Comparison of ENCODE assay signal across 22 mouse cellular contexts in genomic region chr6:39946601-39947000, GRCm38 (mm10).
A peak's percentile ranks its signal among the peaks of the same experiment; 100 is the strongest.
DNase-seq lines count a peak whose midpoint lies in the region; ATAC-seq lines count a peak whose summit lies in the region.
"Had no signal": no experiment of that assay in that cellular context is flagged by ENCODE, and none has a peak within 500 bp of the region (broad histone marks: within the 10 kb centered on the region; RNA-seq: fewer than 3 reads in every experiment).

No protein-coding gene starts in this region.

- no peak overlapping the region for H3K4me2 ChIP-seq in hindbrain, embryonic 11.5 days (replicated peaks; ENCODE audit: low read depth, low read length)
- no peak overlapping the region for H3K4me2 ChIP-seq in hindbrain, embryonic 12.5 days (replicated peaks)
- H3K4me2 ChIP-seq in midbrain, embryonic 12.5 days (replicated peaks): no peak overlapping the region
- no peak overlapping the region for H3K4me2 ChIP-seq in midbrain, embryonic 16.5 days (ENCODE audit: low read length)
- H3K4me2 ChIP-seq: embryonic facial prominence, embryonic 13.5 days; hindbrain, embryonic 13.5 days; liver, embryonic 12.5 days had no signal

- no peak overlapping the region for H3K27ac ChIP-seq in hindbrain, embryonic 11.5 days (ENCODE audit: low read depth, low read length)
- H3K27ac ChIP-seq in hindbrain, embryonic 12.5 days: no peak overlapping the region
- 0 out of 2 replicates have a peak overlapping the region, but pooled peaks have one; percentile 52 for H3K27ac ChIP-seq in midbrain, embryonic 12.5 days (replicated peaks)
- H3K27ac ChIP-seq in midbrain, embryonic 16.5 days (ENCODE audit: low read length): no peak overlapping the region
- H3K27ac ChIP-seq: embryonic facial prominence, embryonic 13.5 days; forebrain, embryonic 10.5 days; hindbrain, embryonic 13.5 days; liver, embryonic 12.5 days had no signal

- H3K36me3 ChIP-seq in hindbrain, embryonic 11.5 days (ENCODE audit: control insufficient read depth, insufficient read depth, low read length): no peaks in the 10 kb centered on the region
- H3K36me3 ChIP-seq in hindbrain, embryonic 12.5 days: no peaks in the 10 kb centered on the region
- H3K36me3 ChIP-seq in midbrain, embryonic 12.5 days: no peaks in the 10 kb centered on the region
- no peaks in the 10 kb centered on the region for H3K36me3 ChIP-seq in midbrain, embryonic 16.5 days (ENCODE audit: control insufficient read depth, insufficient read depth, low read length)
- H3K36me3 ChIP-seq: embryonic facial prominence, embryonic 13.5 days; forebrain, embryonic 10.5 days; hindbrain, embryonic 13.5 days; liver, embryonic 12.5 days had no signal

- no peak for DNase-seq in frontal cortex, postnatal 10 days (ENCODE audit: low spot score in 2 of 2)
- no peak for DNase-seq in hindbrain, embryonic 11.5 days (ENCODE audit: low spot score)
- peak; percentile 79 for DNase-seq in brain, adult 2 months (ENCODE audit: low read depth, low spot score)
- DNase-seq in layer of hippocampus, postnatal 36 days: no peak
- DNase-seq: adrenal gland, postnatal 14 days; cerebellum, adult 11-12 months; cerebellum, adult 9-11 months; heart, postnatal 14 days; kidney, adult 9 months; kidney, postnatal 10 days; liver, postnatal 0 days; lung, postnatal 36 days had no signal

- no peaks in the 10 kb centered on the region for H3K9me3 ChIP-seq in hindbrain, embryonic 11.5 days (ENCODE audit: control insufficient read depth, low read length)
- no peaks in the 10 kb centered on the region for H3K9me3 ChIP-seq in hindbrain, embryonic 12.5 days (replicated peaks)
- no peaks in the 10 kb centered on the region for H3K9me3 ChIP-seq in midbrain, embryonic 12.5 days
- H3K9me3 ChIP-seq in midbrain, embryonic 16.5 days (replicated peaks; ENCODE audit: control insufficient read depth, low read length, poor library complexity, severe bottlenecking): no peaks in the 10 kb centered on the region
- H3K9me3 ChIP-seq: embryonic facial prominence, embryonic 13.5 days; forebrain, embryonic 10.5 days; hindbrain, embryonic 13.5 days; liver, embryonic 12.5 days had no signal

- no peaks in the 10 kb centered on the region for H3K27me3 ChIP-seq in hindbrain, embryonic 11.5 days (ENCODE audit: control insufficient read depth, insufficient read depth, low read length)
- H3K27me3 ChIP-seq in hindbrain, embryonic 12.5 days: no peaks in the 10 kb centered on the region
- no peaks in the 10 kb centered on the region for H3K27me3 ChIP-seq in midbrain, embryonic 12.5 days
- H3K27me3 ChIP-seq in midbrain, embryonic 16.5 days (ENCODE audit: control insufficient read depth, insufficient read depth, low read depth, low read length): no peaks in the 10 kb centered on the region
- H3K27me3 ChIP-seq: embryonic facial prominence, embryonic 13.5 days; hindbrain, embryonic 13.5 days; liver, embryonic 12.5 days had no signal

- ATAC-seq in frontal cortex, adult (ENCODE audit: low TSS enrichment): peak; percentile 56
- peak; percentile 63; the same call in 1 of the 2 replicates for ATAC-seq in hindbrain, embryonic 11.5 days (ENCODE audit: low FRiP score)
- ATAC-seq in hindbrain, embryonic 12.5 days (ENCODE audit: low FRiP score): no peak
- 0 out of 2 replicates have a peak, but pooled peaks have one; percentile 45 for ATAC-seq in midbrain, embryonic 12.5 days (ENCODE audit: low FRiP score, low read depth)
- ATAC-seq in midbrain, embryonic 16.5 days: no peak
- ATAC-seq: CD4-positive, CD25-positive, alpha-beta regulatory T cell, adult 4 months; intestine, postnatal 0 days; liver, embryonic 12.5 days; liver, postnatal 0 days had no signal

- no peaks in the 10 kb centered on the region for H3K4me1 ChIP-seq in hindbrain, embryonic 11.5 days (replicated peaks; ENCODE audit: control insufficient read depth, insufficient read depth, low read length)
- peaks cover 12% of the 10 kb centered on the region; the same call in 1 of the 2 replicates for H3K4me1 ChIP-seq in hindbrain, embryonic 12.5 days
- peaks cover 17% of the 10 kb centered on the region; the same call in 1 of the 2 replicates for H3K4me1 ChIP-seq in midbrain, embryonic 12.5 days
- peaks cover 4% of the 10 kb centered on the region; the same call in 1 of the 2 replicates for H3K4me1 ChIP-seq in midbrain, embryonic 16.5 days (ENCODE audit: control insufficient read depth, insufficient read depth, low read length)
- H3K4me1 ChIP-seq: embryonic facial prominence, embryonic 13.5 days; liver, embryonic 12.5 days had no signal

- no peak overlapping the region for H3K9ac ChIP-seq in hindbrain, embryonic 11.5 days (ENCODE audit: low read depth, low read length)
- no peak overlapping the region for H3K9ac ChIP-seq in hindbrain, embryonic 12.5 days
- H3K9ac ChIP-seq in midbrain, embryonic 12.5 days (replicated peaks): no peak overlapping the region
- no peak overlapping the region for H3K9ac ChIP-seq in midbrain, embryonic 16.5 days (ENCODE audit: low read depth, low read length)
- H3K9ac ChIP-seq: embryonic facial prominence, embryonic 13.5 days; hindbrain, embryonic 13.5 days; liver, embryonic 12.5 days; liver, postnatal 0 days had no signal

- 86% methylated on average over 4 of the region's 4 CpGs for WGBS in hindbrain, embryonic 11.5 days
- WGBS in hindbrain, embryonic 12.5 days: 81% methylated on average over 4 of the region's 4 CpGs
- WGBS in midbrain, embryonic 12.5 days: 77% methylated on average over 4 of the region's 4 CpGs
- 62% methylated on average over 4 of the region's 4 CpGs for WGBS in midbrain, embryonic 16.5 days

- no peak overlapping the region for H3K4me3 ChIP-seq in hindbrain, embryonic 11.5 days (ENCODE audit: low read depth, low read length)
- no peak overlapping the region for H3K4me3 ChIP-seq in hindbrain, embryonic 12.5 days
- no peak overlapping the region for H3K4me3 ChIP-seq in midbrain, embryonic 12.5 days
- no peak overlapping the region for H3K4me3 ChIP-seq in midbrain, embryonic 16.5 days (ENCODE audit: low read depth, low read length)
- H3K4me3 ChIP-seq: embryonic facial prominence, embryonic 13.5 days; forebrain, embryonic 10.5 days; hindbrain, embryonic 13.5 days; liver, embryonic 12.5 days had no signal

Comparison
In these comparisons a context has a peak if more than half of its experiments do, and no peak if none do; other contexts are left out.
1. ATAC-seq: peak in frontal cortex, adult (single experiment), hindbrain, embryonic 11.5 days (single experiment) and midbrain, embryonic 12.5 days (single experiment); none in hindbrain, embryonic 12.5 days (single experiment) and midbrain, embryonic 16.5 days (single experiment).